Mouse (Mus musculus): ENCODE data around the gene Kctd17.

Gene Kctd17

GRCm38 (mm10) chr15:78447746-78448535 is 19.6 kb downstream of the Kctd17 start:
- DNase-seq (ENCODE audit: extremely low read depth, low read depth) = peak; percentile 72

- DNase-seq (ENCODE audit: extremely low read depth, low read depth) = no peak
Measured at GRCm38 (mm10) chr15:78449131-78449530, 20.8 kb downstream of the Kctd17 start.

- DNase-seq (ENCODE audit: extremely low read depth, low read depth) = no peak
Measured at GRCm38 (mm10) chr15:78449694-78450418, 21.5 kb downstream of the Kctd17 start.

- DNase-seq (ENCODE audit: extremely low read depth, low read depth) = no peak
Measured at GRCm38 (mm10) chr15:78450419-78450768, 22.0 kb downstream of the Kctd17 start.

- DNase-seq (ENCODE audit: extremely low read depth, low read depth) = no peak
Measured at GRCm38 (mm10) chr15:78451201-78451600, 22.8 kb downstream of the Kctd17 start.

GRCm38 (mm10) chr15:78452929-78453328 is 24.6 kb downstream of the Kctd17 start:
- no peak for DNase-seq (ENCODE audit: extremely low read depth, low read depth)

GRCm38 (mm10) chr15:78455168-78455567 is 26.8 kb downstream of the Kctd17 start:
- no peak for DNase-seq (ENCODE audit: extremely low read depth, low read depth)

GRCm38 (mm10) chr15:78456051-78456450 is 27.7 kb downstream of the Kctd17 start:
- no peak for DNase-seq (ENCODE audit: extremely low read depth, low read depth)

- DNase-seq (ENCODE audit: extremely low read depth, low read depth) = no peak
Measured at GRCm38 (mm10) chr15:78457193-78457592, 28.8 kb downstream of the Kctd17 start.

GRCm38 (mm10) chr15:78462981-78463380 is 34.6 kb downstream of the Kctd17 start:
- no peak for DNase-seq (ENCODE audit: extremely low read depth, low read depth)

GRCm38 (mm10) chr15:78466809-78467208 is 38.4 kb downstream of the Kctd17 start:
- DNase-seq (ENCODE audit: extremely low read depth, low read depth) = no peak

- no peak for DNase-seq (ENCODE audit: extremely low read depth, low read depth)
Measured at GRCm38 (mm10) chr15:78467570-78467969, 39.2 kb downstream of the Kctd17 start.

- no peak for DNase-seq (ENCODE audit: extremely low read depth, low read depth)
Measured at GRCm38 (mm10) chr15:78468379-78468937, 40.1 kb downstream of the Kctd17 start, which contains the start of gene Tmprss6. Gene Tmprss6, minus strand, starts transcription at chr15:78468634.

GRCm38 (mm10) chr15:78470495-78471276 is 42.3 kb downstream of the Kctd17 start:
- no peak for DNase-seq (ENCODE audit: extremely low read depth, low read depth)

GRCm38 (mm10) chr15:78471902-78472301 is 43.5 kb downstream of the Kctd17 start:
- DNase-seq (ENCODE audit: extremely low read depth, low read depth) = no peak

- no peak for DNase-seq (ENCODE audit: extremely low read depth, low read depth)
Measured at GRCm38 (mm10) chr15:78473442-78473841, 45.1 kb downstream of the Kctd17 start.

GRCm38 (mm10) chr15:78475604-78476031 is 47.3 kb downstream of the Kctd17 start:
- DNase-seq (ENCODE audit: extremely low read depth, low read depth) = no peak

GRCm38 (mm10) chr15:78476878-78477277 is 48.5 kb downstream of the Kctd17 start:
- DNase-seq (ENCODE audit: extremely low read depth, low read depth) = no peak

- no peak for DNase-seq (ENCODE audit: extremely low read depth, low read depth)
Measured at GRCm38 (mm10) chr15:78478073-78478472, 49.7 kb downstream of the Kctd17 start.

- no peak for DNase-seq (ENCODE audit: extremely low read depth, low read depth)
Measured at GRCm38 (mm10) chr15:78479470-78479869, 51.1 kb downstream of the Kctd17 start.

GRCm38 (mm10) chr15:78480111-78480510 is 51.7 kb downstream of the Kctd17 start:
- DNase-seq (ENCODE audit: extremely low read depth, low read depth) = no peak

All from MEL-GATA-1-ER (cell line).